Mouse (Mus musculus) embryo, embryonic 10.5 days (tissue): ENCODE measurements around the gene Adamtsl3.

Experiments used
- DNase-seq: peaks from one replicate; pipeline ENCODE4 v3.0.0-alpha.2; 2015; ENCODE audit warnings: low spot score

Adamtsl3 gene

DNA sequence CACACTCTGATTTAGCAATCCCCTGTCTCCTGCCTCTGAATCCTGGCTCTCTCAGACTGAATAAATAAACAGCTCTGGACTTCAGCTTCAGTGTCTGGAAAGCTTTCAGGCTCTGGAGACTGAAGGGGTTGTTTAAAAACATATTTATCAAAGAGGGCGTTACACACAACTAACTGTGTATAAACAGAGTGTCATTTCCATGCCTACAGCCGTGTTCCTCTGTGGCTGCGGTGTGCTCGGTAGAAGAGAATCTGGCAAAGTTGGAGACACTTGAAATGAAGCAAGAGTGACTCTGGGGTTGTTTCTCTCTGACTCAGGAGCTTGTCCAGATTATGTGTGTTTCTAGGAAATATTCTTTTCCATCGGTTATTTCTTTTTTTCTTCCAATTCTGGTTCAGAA, 167.0 kb downstream of the Adamtsl3 start:
- no peak for DNase-seq

DNA sequence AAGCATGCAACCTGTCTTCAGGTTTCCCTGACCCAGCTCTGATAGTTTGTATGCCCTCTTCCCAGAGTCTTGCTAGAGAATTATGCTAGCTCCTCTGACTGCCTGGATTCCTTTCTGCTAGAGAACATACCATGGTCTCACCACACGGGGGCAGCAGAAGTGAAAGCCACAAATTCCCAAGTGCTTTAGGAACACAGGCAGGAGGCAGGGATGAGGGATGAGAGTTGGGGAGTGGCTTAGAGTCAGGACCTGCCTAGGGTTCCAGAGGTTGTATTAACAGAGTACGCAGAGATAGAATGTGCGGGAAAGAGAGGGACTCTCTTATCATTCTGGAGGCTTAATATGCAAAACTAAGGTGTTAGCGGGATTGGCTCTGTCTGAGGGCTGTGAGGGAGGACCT, 168.6 kb downstream of the Adamtsl3 start:
- peak; percentile 86 for DNase-seq

DNA sequence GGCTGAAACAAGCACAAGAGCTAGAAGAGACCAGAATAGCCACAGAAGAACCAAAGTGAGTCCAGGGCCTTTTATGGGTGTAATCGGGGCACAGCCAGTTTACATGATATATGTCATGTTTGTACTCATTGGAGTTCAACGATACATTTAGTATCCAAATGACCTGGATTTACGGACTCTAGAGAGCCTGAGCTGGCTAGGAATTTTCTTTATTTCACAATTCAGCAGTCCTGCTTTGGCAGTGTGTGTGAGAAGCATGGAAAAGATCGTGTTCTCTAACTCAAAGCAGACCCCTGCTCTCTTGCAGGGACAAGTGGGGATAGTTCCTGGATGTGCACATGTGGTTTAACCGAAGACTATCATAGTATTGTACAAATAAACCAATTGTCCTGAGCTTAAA, 195.1 kb downstream of the Adamtsl3 start:
- DNase-seq = no peak

GRCm38 (mm10) chr7:82531376-82531775, 195.9 kb downstream of the Adamtsl3 start:
- no peak for DNase-seq

- peak; percentile 22 for DNase-seq
Observed at GRCm38 (mm10) chr7:82533188-82533587, 197.7 kb downstream of the Adamtsl3 start.

DNA sequence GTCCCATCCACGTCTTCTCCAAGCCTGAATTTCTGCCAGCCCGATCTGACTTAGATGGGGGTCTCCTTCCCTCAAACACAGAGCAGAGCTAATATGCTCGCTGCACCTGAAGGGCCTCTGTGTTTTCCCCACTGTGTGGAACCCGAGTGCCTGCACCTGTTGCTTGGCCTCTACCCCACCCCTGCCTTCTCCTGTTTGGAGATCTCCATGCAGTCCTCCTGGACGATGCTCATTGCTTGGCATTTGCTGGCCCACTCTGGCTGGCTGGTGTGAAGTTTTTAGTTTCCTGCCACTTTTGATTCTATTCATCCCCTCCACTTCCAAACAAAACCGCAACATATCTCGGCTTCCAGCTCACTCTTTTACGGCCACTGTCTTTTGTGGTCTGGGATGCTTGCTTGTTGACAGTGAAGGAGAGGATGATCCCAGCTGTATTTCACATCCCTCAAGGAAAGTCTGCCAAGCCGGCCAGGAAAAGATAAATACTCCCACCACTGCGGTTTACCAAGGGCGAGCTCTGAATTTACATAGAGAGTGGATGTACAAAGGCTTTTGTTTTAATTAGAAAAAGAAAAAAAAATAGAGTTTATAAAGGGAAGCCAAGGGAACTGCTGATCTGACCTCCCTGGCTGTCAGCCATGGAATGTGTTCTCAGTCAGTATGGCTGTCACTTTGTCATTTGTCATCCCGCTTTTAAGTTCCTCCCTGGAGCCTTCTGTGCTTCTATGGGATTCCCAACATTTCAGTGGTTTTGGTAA, 198.4 kb downstream of the Adamtsl3 start:
- peak; percentile 8 for DNase-seq

DNA sequence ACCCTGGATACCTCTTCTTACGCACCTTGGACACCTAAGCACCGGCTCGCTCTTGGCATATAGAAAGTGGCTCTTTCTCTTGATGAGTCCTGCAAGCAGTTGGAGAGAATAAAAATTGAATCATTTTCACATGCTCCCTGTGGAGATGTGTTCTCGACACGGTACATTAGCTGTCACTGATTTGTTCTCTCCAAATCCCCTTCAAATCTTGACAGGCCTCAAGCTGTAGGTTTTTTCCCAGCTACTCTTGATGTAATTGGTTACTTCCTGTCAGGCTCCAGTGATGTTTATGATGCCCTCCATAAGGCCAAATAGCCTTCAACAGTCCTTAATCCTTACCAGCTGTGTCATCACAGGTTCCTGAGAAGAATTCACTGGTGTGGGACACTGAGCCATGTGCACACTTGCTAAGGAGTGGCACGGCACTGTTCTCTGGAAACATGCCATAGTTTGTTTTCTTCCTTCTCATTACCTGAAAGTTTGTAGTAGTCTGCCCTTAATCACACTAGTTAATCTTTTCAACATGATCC, 209.0 kb downstream of the Adamtsl3 start:
- peak; percentile 56 for DNase-seq

DNA sequence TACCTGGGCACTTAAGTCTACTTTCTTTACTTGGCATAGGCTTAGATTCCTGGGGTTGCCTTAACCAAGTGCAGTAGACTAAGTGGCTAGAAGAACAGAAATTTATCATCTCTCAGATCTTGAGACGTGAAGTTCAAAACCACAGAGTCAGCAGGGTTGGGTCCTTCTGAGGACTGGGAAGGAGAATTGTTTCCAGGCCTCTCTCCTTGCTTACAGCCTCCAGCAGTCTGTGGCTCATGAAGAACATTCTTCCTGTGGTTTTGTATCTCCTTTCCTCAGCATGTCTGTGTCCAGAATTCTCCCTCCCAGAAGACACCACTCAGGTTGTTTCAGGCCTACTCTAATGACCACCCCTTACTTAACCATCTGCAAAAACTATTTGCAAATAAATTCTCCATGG, 216.5 kb downstream of the Adamtsl3 start:
- no peak for DNase-seq

- no peak for DNase-seq
Observed at GRCm38 (mm10) chr7:82555803-82556202, 220.3 kb downstream of the Adamtsl3 start.

GRCm38 (mm10) chr7:82556417-82556816, 220.9 kb downstream of the Adamtsl3 start:
- DNase-seq = no peak

DNA sequence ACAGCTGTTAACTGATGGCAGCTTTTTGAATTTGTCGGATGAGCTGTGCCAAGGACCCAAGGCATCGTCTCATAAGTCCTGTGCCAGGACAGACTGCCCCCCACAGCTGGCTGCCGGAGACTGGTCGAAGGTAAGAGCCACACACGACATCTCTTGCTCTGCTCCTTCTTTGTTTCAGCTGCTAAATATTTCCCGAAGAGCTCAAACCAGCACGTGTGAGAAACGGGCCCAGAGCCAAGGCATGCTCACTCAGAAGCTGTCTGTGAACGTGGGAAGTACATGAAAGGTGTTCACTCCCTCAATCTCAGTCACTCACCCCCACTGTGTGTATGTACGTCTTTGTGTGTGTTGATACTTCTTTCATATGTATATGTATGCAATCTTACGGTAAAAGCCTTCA, 221.6 kb downstream of the Adamtsl3 start:
- DNase-seq = no peak

- no peak for DNase-seq
Observed at GRCm38 (mm10) chr7:82566688-82567087, 231.2 kb downstream of the Adamtsl3 start.

GRCm38 (mm10) chr7:82567811-82568210, 232.3 kb downstream of the Adamtsl3 start:
- DNase-seq = no peak

DNA sequence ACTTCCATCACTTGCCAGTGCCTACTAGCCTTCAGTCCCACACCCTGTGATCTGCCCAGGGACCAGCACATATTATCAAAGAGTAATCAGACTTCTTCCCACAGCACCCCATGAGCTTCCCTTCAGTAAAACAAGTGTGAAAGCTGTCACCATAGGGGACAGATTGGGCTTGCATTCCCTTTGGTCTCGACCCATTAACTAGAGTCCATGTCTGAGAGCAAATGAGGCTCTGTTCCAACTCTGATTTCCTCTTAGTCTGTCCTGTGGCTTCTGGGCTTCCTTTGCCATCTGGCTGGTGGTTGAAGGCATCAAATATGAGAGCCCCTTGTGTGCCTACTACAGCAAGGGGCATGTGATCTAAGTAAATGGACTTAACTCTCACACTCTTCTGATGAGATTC, 237.5 kb downstream of the Adamtsl3 start:
- no peak for DNase-seq

- DNase-seq = no peak
Observed at GRCm38 (mm10) chr7:82580007-82580406, 244.5 kb downstream of the Adamtsl3 start.

DNA sequence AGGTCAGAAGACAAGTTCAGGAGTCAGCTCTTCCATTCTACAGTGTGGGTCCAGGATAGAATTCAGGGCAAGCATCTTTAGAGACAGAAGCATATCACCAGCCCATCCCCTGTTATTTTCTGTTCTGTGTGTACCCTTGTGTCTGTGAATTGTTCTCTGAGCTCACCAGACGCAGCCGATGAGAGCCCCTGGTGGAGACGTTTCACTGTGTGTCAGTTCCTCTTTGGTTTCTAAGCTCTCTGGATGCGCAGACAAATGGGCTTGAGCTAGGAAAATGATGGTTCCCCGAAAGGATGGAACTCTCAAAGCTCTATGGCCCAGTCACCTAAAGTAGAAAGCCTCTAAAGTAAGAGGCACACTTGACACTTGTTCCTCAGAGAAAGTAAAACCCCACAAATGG, 246.3 kb downstream of the Adamtsl3 start:
- DNase-seq = no peak

GRCm38 (mm10) chr7:82582534-82582933, 247.0 kb downstream of the Adamtsl3 start:
- no peak for DNase-seq

DNA sequence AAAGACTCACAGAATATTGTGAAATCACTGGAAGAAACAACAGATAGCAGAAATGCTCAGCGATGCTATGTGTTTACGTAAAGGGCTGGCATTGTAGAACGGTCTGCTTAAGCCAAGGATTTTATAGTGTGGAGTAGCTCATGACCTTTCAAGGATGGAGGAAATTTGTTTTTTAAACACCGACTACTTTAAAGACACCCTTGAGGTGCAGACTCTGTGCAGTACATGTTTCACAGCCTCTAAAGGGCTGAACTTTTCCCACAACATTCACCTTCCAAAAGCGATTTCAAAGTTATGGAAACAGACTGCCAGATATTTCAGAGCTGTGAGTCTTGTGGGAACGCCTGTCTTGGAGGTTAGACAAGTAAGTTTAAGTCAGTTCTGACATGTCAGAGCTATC, 255.4 kb downstream of the Adamtsl3 start:
- DNase-seq = no peak

GRCm38 (mm10) chr7:82602008-82602407, 266.5 kb downstream of the Adamtsl3 start:
- no peak for DNase-seq

DNA sequence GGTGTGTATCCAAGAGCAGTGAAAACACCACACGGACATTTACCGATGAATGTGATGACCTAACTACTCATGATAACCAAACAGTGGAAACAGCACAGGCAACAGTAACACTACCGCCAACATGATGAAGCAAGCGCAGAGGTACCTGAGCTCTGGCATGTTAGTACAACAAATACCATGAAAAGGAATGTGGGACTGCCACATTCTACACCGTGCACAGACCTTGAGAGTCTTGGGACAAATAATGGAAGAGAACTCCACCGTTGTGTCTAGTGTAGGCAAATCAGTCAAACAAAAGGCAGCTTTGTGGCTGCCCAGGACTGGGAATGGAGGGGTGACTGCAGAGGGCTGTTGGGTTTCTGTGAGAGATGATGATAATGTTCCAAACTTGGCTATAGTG, 269.9 kb downstream of the Adamtsl3 start:
- DNase-seq = no peak

DNA sequence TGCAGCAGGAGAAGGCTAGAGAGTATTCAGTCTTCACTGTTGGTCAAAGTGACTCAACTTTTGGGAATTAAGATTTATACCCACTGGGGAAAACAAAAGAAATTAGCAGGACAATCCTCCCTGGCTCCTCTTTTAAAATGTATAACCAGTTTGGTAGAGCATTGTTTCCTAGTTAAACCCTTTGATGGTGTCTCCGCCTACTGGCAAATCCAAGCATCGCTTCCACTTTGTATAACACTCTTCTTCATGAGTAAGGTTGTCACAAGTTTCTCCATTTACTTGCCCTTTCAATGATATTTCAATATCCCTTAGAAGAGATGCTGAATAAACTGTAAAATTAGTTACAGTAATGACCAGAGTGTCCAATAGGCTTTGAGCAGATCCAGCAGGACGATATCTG, 274.1 kb downstream of the Adamtsl3 start:
- DNase-seq = peak; percentile 30

DNA sequence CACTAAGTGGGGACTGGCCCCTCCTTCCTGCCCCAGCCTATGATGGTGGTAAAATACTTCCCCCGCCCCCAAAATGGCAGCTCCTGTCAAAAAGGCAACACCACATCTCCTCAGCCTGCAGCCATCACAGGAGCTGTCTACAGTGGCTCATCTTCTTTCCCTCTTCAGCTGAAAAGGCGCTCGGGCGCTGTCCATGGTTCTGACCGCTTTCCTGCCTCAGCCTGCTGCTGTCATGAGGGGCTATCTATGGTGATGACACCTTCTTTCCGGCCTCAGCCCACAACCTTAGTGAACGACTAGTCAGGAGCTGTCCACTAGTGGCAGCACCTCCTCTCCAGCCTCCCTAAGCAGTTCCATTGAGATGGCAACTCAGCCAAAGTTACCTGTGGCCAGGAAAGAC, 289.8 kb downstream of the Adamtsl3 start:
- peak; percentile 74 for DNase-seq

DNA sequence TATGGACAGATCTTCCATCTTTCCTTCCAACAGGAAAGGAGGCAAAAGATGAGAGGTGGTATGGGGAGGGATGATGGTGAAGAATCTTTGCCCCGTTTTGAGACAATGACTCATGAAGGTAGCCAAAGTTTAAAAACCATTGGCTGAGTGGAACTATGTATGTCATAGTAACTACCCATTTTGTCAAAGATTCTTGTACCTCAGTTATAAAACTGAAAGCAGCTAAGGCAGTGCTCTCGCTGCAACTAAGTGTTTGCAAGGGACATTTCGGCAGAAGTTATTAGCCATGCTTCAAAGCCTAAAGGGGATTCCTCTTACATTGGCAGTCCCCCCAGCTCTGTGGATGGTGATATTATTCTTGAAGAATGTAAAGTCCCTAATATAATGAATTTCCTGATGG, 311.7 kb downstream of the Adamtsl3 start:
- no peak for DNase-seq

- DNase-seq = no peak
Observed at GRCm38 (mm10) chr7:82647909-82648308, 312.4 kb downstream of the Adamtsl3 start.
